Mouse (Mus musculus) heart, postnatal 25 days (tissue): Measurements from ENCODE around the gene Majin. TPM values are rescaled to one million over a fixed set of nuclear protein-coding genes. Genes with fewer than 3 reads are reported as not detected.

Experiments
- microRNA-seq: library from miRNA; unstranded; fragments of <30 nt; microRNA quantifications from one replicate; pipeline ENCODE4 v1.2.0, GENCODE M21; 2022
- total RNA-seq, 2 experiments: library from RNA; stranded (reverse); gene quantifications; 2 replicates each; pipeline ENCODE4 v1.2.3; 2021

Gene Majin
- total RNA-seq, 2 experiments from 2014 or later = not detected

Small RNA genes within 50 kb of the gene (microRNA-seq; reads per million reads assigned to microRNA genes)
- gene Mir192 (32.5 reads per million, percentile 43 among the genes with 10 or more reads in this experiment), gene Mir194-2 (24.2 reads per million, percentile 39 among the genes with 10 or more reads in this experiment)

Other genes starting within 250 kb of the Majin start
- 10 to 100 TPM in 1 of 2 experiments, 1 to 10 TPM in 1; 8.9 to 11.2 TPM for gene Pola2, start 220.2 kb upstream of the Majin start, total RNA-seq
- not detected for gene Slc22a20, start 198.2 kb upstream of the Majin start, total RNA-seq
- gene Capn1, start 168.5 kb upstream of the Majin start, total RNA-seq = 10 to 100 TPM; 27.5 to 32.8 TPM
- 10 to 100 TPM; 20.6 to 22.4 TPM for gene Syvn1, start 137.8 kb upstream of the Majin start, total RNA-seq
- 10 to 100 TPM; 39.0 to 39.2 TPM for gene Mrpl49, start 126.6 kb upstream of the Majin start, total RNA-seq
- gene Fau, start 126.5 kb upstream of the Majin start, total RNA-seq = 100 to 1,000 TPM; 499 to 563 TPM
- 10 to 100 TPM; 11.9 to 12.4 TPM for gene Znhit2, start 123.2 kb upstream of the Majin start, total RNA-seq
- gene Tm7sf2, start 116.0 kb upstream of the Majin start, total RNA-seq = 1 to 10 TPM; 4.2 to 5.1 TPM
- 10 to 100 TPM; 23.0 to 25.3 TPM for gene Vps51, start 107.2 kb upstream of the Majin start, total RNA-seq
- not detected for gene Tmem262, start 104.4 kb upstream of the Majin start, total RNA-seq
- not detected for gene Gm28374, start 102.1 kb upstream of the Majin start, total RNA-seq
- gene Zfpl1, start 99.4 kb upstream of the Majin start, total RNA-seq = 10 to 100 TPM; 16.4 to 19.4 TPM
- gene Cdca5, start 99.4 kb upstream of the Majin start, total RNA-seq = under 1 TPM; 0.21 to 0.42 TPM
- gene AC131692.1, start 90.0 kb upstream of the Majin start, total RNA-seq = not detected
- gene Naaladl1, start 78.6 kb upstream of the Majin start, total RNA-seq = not detected
- 1 to 10 TPM; 7.9 to 8.5 TPM for gene Sac3d1, start 65.7 kb upstream of the Majin start, total RNA-seq
- 10 to 100 TPM; 13.7 to 15.1 TPM for gene Snx15, start 56.1 kb upstream of the Majin start, total RNA-seq
- gene Batf2, start 43.4 kb upstream of the Majin start, total RNA-seq = under 1 TPM; 0.78 to 0.87 TPM
- 10 to 100 TPM; 54.4 to 58.4 TPM for gene Arl2, start 42.8 kb upstream of the Majin start, total RNA-seq
- gene Gpha2, start 42.0 kb downstream of the Majin start, total RNA-seq = not detected
- 10 to 100 TPM; 33.6 to 38.0 TPM for gene Ppp2r5b, start 51.5 kb downstream of the Majin start, total RNA-seq
- gene Atg2a, start 57.3 kb downstream of the Majin start, total RNA-seq = 10 to 100 TPM; 22.0 to 22.2 TPM
- 100 to 1,000 TPM; 119 to 139 TPM for gene Ehd1, start 92.3 kb downstream of the Majin start, total RNA-seq
- 10 to 100 TPM in 1 of 2 experiments, 1 to 10 TPM in 1; 9.4 to 12.0 TPM for gene Cdc42bpg, start 122.1 kb downstream of the Majin start, total RNA-seq
- gene Men1, start 150.6 kb downstream of the Majin start, total RNA-seq = 10 to 100 TPM; 12.4 to 14.5 TPM
- gene Map4k2, start 156.7 kb downstream of the Majin start, total RNA-seq = 10 to 100 TPM; 42.6 to 44.3 TPM
- gene Sf1, start 179.3 kb downstream of the Majin start, total RNA-seq = 10 to 100 TPM; 76.1 to 88.8 TPM
- gene Pygm, start 200.0 kb downstream of the Majin start, total RNA-seq = 1,000 to 10,000 TPM; 1,128 to 1,145 TPM
- 10 to 100 TPM; 43.2 to 55.2 TPM for gene Rasgrp2, start 215.0 kb downstream of the Majin start, total RNA-seq
- gene Nrxn2, start 234.3 kb downstream of the Majin start, total RNA-seq = 1 to 10 TPM; 3.4 to 4.4 TPM